Mouse (Mus musculus) A20 (cell line): Measurements from ENCODE around the gene Cxcl17.
"Not testable (repeated sequence)": the region's sequence is repeated elsewhere in the genome, so short reads cannot be mapped to it uniquely, and the experiment has no call there.

Experiments used
- DNase-seq: peaks from one replicate; pipeline ENCODE4 v3.0.0-alpha.2; 2011; ENCODE audit warnings: low read depth, low spot score

Cxcl17 gene

DNA sequence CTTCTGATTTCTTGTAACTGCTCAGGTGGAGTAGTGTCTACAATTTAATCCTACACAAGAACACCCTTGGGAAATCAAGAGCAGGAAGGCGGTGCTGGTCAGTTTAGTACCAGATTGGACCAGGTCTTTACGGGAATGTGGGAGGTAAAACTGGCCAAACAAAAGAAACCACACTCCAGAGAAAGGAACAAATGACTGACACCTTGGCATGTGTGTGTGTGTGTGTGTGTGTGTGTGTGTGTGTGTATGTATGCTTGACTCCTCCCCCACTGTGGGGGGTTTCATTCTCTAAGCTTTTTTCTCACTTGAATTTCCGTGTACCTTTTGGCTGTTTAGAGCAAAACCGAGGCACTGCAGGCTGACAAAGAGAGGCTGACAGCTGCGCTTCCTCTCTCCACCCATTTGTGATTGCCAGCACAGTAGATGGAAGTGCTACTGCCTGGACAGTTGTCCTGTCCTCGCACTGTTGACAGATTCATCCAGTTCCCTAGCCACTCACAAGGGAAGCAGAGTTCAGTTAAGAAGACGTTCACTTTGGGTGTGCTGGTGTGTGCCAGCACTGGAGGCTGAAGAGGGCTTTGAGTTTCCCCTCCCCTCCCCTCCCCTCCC lies at the start of gene Cxcl17:
TSS of gene Cxcl17 (minus strand) at position 54 of the 609 bp plus-strand sequence.
- DNase-seq, result no peak

DNA sequence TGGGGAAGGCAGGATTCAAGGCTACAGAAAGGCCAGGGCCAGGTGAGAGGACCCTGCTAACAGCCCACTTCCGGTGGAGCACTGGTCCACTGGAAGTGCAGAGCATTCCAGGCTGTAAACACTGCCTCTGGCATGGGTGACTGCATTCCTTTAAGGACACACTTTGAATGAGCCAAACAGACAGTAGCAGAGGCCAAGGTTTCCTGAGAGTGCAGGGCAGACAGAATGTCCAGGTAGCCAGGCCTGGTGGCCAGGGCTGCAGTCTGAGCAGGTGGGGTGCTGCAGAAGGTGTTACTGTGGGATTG lies 49.3 kb upstream of the Cxcl17 start:
- DNase-seq, result not testable (repeated sequence)

DNA sequence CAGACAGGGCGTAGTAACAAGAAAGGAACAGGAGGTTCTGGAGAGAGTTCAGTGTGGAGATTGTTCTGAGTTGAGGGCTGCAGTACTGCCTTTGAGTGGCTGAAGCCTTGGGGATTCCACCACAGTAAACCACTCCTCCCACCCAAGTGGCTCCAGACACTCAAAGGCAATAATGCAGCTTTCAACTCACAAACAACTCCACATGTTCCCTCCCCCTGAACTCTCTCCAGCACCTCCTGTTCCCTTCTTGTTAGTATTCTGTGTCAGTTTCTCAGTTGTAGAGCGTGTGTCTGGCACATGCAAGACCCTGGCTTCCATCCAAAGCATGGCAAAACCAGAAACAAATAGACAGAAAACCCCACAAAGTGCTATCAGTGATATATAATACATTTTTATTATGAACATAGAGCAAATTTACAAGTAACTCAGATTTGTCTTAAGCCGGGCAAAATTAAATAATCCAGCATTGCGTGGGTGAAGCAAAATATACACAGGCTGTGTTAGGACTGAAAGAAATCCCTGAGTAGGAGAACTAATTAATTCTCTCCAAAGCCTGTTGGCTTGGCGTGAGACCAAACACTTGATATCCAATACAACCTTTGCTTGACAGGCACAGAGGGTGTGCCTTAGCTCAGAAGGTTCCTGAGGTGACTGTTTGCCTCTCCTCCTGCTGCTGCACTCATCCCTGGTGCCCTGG lies 48.8 kb upstream of the Cxcl17 start:
- DNase-seq, result not testable (repeated sequence)

DNA sequence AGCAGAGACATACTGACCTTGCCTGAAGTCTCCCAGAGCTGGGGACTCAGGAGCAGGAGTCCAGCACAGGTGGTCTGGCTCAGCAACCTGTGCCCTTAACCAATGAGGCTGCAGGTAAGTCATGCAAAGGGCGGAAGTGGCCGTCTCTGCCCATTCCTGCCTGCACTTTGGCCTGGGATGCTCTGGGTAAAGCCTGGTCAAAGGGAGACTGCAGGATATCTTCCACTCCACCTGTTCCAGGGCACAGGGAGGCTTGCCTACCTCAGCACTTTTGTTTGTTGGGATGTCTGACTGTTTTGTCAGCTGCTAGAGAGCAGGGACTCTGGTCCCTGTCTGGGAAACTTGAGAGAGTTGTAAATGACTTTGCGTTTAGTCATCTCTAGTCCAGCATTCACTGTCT lies 39.4 kb upstream of the Cxcl17 start:
- DNase-seq, result no peak

DNA sequence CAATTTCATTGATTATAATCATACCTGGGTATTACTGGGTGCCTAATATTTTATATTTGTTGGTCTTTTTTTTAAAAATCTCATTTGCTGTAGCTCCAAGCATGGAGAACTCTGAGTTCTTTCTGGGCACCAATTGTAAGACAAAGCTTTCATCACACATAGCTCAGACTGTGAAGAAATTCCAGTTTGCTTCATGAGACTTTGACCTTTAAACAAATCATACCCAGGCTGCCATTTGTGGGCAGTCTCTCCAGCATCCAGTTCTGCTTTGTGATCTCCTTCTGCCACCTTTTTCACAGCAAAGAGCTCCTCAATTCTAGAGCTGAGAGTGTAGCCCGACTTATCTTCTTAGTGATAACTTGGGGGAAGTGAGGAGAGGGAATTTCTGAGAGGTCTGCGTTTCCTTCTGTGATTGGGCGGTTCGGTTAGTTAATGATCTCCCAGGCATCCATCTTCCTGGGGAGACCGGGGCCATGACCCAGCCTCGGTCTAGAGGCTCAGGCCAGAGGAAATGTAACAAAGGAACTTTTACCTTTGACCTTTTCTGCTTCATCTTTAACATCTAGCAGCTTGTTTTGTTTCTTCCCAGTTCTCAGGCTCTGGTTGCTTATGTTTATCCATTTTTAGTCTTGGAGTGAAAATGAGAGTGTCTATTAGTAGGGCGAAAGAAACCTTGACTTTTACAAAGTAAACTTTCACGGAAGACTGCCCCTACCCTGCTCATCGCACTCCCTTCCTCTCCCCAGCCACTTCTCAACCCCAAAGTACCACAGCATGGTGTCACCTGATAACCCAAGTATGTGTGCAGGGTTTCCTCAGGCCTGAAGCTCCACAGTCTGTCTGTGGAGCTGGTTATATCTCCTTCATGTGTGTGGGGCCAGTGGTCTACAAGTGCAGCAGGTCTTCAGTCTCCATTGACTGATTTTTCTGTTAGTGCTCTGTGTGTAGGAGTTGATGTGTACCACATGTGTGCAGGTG lies 37.5 kb upstream of the Cxcl17 start:
- no peak for DNase-seq

DNA sequence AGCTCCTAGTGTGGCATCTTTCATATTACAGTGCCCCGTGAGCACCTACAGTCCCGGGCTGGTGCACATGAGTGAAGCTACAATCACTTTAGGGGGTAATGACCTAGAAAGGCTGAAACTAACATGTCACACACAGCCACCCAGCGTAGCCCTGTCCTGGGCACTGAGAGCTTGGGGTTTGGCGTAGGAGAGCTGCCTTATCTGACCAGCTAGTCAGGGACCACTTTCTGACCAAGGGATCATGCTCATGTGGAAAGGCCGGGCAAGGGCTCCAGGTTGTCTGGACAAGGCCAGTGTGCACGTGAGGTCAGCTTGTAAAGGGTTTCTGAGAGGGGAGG lies 28.1 kb upstream of the Cxcl17 start:
- DNase-seq, result no peak

DNA sequence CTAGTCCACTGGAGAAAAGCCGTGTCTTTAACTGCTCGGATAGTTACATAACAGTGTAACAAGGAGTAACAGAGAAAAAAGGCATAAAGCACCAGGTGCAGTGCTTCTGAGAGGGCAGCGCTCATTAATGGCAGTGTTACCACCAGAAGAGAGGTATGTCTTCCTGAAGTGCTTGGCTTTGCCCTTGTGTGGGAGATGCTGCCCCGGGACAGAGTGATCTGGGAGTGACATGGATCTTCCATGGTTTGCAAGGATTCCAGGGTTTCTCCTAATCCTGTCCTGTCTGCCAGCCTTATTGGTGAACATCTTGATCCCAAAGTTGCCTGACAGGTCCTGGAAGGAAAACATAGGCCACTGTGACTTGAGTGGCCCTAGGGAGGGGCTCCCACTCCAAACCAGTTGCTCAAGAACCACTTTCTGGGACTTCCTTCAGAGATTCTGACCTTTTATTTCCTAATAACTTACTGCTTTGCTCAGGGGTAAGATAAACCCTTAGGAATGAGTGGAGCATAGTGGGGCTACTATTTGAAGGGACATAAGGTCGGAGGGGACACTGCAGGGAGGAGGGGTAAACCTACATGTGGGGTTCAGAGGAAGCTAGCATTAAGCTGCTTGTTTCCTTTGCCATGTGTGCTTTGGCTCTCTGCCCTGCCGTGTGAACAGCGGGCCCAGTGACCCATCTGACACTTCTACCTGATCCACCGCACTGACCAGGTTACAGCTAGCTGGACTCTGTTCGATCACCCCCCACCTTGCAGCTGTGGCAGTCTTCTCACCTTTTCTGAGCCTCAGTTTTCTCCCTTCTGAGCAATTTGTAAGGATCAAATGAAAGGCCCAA lies 27.5 kb upstream of the Cxcl17 start:
- DNase-seq, result no peak

DNA sequence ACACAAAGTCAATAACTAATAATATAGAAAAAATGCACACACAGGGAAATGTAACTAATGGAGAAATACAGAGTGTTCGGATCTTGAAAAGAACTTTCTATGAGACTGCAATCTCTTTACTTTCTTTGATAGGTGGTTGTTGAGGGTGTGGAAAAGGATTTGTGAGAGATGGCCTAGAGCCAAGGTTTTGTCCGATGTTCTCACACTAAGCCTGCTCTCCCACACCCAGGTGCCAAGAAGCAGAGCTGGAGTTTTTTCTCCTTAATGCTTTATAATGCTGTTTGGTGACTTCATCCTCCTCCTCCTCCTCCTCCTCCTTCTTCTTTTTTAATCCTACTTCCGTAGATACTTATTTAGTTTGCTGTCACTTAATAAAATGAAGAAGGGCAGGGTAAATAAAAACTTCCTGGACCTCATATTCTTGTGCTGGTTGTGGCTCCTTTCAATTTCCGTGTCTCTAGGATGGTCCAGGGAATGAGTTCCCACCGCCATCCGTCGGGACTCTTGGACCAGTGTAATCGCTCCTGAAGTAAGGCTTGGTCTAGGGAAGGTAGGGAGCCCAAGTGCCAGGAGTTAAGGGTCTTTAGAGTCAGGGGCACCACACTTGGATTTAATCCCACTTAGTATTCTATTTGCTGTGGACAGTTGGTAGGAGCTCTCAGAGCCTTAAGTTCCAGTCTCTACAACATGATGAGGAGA lies 26.6 kb upstream of the Cxcl17 start:
- no peak for DNase-seq

DNA sequence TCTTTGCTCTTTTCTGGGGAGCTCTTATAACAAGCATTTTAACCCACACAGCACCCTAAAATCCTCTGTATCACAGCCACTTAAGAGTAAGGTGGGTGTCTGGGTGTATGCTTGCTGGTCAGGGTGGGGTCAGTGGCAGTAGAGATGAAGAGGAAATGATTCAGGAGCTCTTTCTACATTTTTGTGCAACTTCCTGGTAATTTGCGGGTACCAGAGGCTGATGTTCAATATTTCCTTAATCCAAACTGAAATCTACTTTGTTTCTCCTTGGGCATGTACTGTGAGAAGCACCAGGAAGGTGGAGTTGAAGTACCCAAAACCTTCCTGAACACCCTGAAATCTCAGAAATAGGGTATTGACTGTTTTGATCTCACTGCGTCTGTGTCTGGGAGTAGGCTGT lies 24.0 kb upstream of the Cxcl17 start:
- peak; percentile 51 for DNase-seq

DNA sequence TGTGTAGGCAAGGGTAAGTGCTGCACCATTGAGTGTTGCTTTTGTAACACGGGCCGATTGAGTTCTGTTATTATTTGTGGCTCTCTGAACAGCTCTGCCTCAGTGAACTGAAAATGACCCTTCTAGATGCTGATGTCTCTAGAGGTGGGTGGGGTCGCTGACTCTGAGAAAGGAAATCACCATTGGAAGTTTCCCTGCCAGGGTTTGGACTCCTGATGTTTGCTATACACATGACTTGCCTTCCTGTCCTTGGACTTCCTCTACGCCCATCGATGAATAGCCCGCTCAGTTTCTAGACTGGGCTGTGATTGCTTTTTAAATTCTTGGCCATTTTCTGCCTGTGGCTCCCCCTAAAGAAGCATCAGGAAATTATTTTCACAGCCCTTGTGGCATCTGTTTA lies 23.5 kb upstream of the Cxcl17 start:
- peak; percentile 65 for DNase-seq

DNA sequence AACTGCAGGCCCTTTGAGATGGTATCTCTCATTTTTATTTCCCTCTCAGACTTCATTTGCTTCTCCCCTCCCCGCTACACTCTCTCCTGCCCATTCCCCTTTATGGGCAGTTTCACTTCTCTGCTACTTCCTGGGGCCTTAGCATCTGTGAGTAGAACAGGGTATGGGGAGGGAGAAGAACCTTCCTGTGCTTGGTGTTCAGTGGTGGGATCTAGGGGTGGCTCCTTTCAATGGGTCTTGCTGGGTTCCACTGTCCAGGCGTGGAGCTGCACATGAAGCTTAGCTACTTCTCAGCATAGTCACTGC lies 22.8 kb upstream of the Cxcl17 start:
- DNase-seq, result no peak

DNA sequence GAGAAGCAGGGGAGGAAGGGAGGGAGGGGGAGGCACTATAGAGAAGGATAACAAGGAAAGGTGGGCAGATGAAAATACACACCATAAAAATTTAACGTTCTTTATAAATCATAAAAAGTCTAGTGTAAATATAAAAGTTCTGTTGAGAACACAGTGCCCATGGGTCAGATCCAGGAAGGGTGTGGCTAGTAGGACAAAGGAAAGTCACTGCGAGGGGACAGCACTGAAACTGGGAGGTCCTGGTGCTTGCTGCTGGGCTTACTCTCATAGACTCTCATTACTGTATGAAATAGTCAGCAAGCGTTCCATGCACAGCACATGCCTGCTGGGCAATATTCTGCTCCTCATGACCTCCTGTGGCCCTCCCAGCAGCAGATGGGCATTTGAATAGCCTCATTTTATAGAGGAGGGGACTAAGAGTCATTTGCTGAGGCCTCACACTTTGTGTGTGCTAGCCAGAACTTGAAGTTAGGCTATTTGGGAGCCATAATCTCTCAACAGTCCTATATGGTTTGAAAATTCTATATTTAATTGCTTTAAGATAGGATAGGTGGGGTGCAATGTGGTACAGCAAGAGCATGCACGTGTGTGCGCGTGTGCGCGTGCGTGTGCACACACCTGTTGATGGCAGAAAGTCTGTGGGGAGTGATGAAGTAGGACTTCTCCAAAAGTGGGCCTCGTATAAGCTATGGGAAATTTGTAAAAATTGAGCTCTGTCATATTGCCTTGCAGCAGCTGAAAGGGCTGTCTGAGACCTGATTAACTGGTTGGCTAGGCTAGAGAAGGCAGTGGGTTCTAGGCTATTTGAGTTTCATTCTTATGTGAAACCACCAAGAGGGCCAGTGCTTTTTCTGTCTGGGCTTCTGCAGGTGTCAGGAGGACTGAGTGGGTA lies 22.2 kb upstream of the Cxcl17 start:
- peak; percentile 92 for DNase-seq

DNA sequence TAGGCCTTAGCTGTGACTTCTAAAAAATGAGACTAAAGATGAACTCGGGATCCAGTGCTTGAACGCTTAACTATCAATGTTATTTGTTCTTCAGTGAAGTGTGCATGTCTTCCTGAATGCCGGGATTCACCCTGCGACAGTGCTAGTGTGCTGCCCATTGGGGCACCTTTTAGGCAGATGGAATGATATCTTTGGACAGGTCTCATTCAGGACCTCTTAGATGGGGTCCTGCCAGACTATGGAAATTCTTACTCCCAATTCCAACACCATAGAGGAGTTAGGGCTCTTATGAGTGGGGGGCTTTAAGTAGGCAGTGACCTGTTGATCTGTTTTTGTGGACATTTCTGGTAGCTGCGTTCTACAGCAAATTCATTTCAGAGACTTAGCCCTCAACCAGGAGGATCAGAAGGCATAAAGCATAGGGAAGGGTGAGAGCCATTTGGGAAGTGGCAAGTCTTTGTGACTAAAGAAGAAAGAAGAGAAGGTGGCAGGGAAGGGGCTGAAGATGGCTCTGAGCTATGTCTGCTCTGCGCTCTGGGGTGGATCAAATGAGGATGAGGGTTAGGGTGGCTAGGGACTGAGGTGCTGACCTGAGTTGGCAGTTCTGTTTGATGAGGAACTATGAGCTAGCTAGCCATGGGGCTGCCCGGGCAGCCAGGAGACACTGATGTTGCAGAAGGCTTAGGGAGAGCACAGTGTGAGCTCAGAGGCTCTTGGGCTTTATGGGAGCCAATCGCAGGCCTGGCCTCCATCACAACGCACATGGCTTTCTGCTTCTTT lies 21.3 kb upstream of the Cxcl17 start:
- DNase-seq, result peak; percentile 62

DNA sequence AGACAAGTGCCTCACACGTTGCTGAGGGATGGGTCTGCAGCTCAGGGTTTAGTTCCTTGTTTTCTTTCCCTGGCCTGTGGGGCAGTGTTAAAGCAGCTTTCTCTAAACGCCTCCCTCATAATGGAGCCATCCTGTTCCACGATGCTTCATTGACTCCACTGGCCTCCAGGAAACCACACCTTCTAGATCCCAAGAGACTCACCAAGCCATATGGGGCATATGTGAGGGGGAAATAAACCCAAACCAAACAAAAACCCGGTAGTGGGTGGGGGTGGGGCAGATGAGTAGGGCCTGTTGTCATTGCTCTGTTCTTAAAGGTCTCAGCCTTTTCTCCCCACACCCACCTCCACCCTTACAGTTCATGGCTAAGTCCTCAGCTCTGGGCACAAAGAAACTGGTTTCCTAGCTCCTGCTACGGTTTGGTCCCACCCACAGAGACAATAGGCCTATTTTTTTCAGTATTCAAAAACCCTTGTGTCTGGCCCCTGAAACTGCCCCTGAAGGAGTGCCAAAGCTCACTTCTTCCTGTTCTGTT lies 20.4 kb upstream of the Cxcl17 start:
- peak; percentile 87 for DNase-seq

DNA sequence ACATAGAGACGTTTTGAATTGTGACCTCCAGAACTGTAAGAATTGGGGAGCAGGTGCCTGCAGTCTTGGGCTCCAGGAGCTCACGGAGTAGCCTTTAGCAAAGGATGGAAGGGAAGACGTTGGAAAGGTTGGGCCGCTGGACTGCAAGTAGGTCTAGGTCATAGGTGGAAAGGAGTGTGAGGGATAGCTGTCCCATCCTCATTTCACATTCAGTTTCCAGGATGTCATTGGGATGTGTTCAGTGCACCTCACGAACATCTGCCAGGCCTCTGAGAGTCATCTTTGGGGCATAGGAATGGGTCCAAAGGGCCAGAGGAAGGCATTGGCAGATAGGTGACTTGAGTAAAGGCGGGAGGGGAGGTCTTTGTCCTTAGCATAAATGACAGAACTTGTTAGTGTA lies 19.7 kb upstream of the Cxcl17 start:
- DNase-seq, result no peak

DNA sequence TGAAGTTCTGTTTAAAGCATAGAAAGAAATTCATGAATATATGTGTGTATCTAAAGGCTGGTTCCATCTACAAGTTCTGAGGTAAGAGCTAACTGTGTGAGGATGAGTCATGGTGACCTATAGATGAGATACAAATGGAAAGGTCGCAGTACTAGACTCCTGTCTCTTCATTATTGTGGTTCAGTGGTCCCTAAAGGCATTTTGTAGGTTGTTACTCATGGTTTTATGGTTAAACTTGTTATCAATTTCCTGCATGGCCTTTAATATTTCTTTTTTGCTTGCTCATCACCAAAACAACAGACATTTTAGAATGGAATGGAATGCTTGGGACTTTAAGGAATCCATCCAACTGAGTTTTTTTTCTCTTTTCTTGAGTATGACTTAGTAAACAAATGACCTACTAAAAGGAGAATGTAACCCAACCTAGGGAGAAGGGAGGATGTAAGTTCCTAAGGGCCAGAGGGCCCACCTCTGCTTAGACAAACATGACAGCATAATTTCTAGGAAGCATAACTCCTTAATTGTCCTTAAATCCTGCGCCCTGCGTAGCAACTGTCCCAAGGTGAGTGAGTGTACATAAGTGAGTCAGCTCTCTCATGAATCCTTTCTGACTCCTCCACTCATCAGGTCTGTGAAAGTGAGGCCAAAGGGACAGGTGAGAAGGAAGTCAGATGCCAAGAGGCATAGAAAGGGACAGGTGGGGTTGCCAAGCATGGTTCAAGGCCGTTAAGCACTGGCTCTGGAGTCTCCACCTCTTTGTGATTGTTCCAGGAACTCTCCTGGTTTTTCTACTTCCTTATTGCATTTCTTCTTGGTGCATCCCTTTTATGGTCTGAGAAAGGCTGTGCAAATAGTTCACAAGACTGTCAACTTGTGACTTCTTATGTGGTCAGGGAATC lies 17.4 kb upstream of the Cxcl17 start:
- no peak for DNase-seq

DNA sequence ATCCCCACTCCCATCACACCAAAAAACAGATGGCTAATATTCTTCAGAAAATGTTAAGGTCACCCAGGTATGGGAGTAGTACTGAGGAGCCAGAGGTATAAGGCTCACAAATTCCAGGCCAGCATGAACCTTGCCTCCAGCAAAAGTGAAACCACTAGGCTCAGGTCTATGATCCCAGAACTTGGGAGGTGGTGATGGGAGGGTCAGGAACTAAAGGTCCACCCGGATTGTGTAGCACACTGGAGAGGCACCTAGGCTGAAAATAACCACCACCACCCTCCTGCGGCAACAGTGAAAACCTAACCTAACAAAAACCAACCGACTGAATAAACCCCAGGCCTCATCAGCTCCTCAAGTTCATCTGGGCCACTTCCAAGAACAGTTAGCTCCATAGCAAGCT lies 15.6 kb upstream of the Cxcl17 start:
- no peak for DNase-seq

DNA sequence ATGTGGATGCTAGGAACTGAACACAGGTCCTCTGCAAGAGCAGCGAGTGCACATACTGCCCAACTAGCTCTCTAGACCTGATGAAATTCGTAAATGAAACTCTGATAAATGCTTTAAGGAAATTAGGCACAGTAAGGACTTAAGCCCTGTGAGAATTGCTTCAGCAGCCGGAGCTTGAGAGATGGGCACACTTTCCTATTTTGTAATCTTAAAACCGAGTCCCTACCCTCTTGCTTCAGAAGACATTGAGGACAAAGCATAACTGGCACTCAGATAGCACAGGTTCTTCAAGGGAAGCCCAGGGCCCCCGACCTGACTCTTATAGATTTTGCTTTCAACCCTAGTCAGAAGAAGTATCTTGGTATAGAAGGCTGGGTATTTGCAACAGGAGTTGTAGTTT lies 14.5 kb upstream of the Cxcl17 start:
- DNase-seq, result no peak
